Mouse (Mus musculus): ENCODE measurements around the gene Treml2. TPM values are rescaled to one million over a fixed set of nuclear protein-coding genes. Genes with fewer than 3 reads are reported as not detected.

Gene Treml2
- 2.0 and 2.7 TPM in 2 replicates for polyA plus RNA-seq (2015; fragmentation: Nextera tagmentation; extraction: Ambion mirVana)

- peak within 1 kb of the TSS; percentile 91 for H3K27ac ChIP-seq (ENCODE audit: low read depth)
- peak; percentile 80 for ATAC-seq
- peak within 1 kb of the TSS; percentile 67 for H3K9ac ChIP-seq (replicated peaks)
- no peaks in the 10 kb centered on the region for H3K27me3 ChIP-seq (ENCODE audit: insufficient read depth, low read length)
- peaks cover 31% of the 10 kb centered on the region for H3K4me1 ChIP-seq (ENCODE audit: insufficient read depth)
- no peaks in the 10 kb centered on the region for H3K9me3 ChIP-seq (ENCODE audit: low read length)
- peak within 1 kb of the TSS; percentile 80 for H3K4me2 ChIP-seq (ENCODE audit: low read depth, low read length)
- WGBS (ENCODE audit: insufficient replicate concordance) = 12% methylated on average over 2 of the region's 4 CpGs
- peak; percentile 58 for DNase-seq
- H3K4me3 ChIP-seq (ENCODE audit: low read depth, low read length) = peak within 1 kb of the TSS; percentile 61
- peaks cover 5% of the 10 kb centered on the region; the same call in 1 of the 2 replicates for H3K36me3 ChIP-seq (replicated peaks; ENCODE audit: insufficient read depth, low read length)
- no peak for TF ChIP-seq CTCF (IDR thresholded peaks at IDR 0.05; ENCODE audit: low read depth)
- peak; percentile 43; the same call in 1 of the 2 replicates for TF ChIP-seq EP300 (IDR thresholded peaks at IDR 0.05; ENCODE audit: low read depth)
These were observed at the start of gene Treml2 for GRCm38 (mm10) chr17:48299203-48299602. Gene Treml2, plus strand, starts transcription at chr17:48299498.

DNA sequence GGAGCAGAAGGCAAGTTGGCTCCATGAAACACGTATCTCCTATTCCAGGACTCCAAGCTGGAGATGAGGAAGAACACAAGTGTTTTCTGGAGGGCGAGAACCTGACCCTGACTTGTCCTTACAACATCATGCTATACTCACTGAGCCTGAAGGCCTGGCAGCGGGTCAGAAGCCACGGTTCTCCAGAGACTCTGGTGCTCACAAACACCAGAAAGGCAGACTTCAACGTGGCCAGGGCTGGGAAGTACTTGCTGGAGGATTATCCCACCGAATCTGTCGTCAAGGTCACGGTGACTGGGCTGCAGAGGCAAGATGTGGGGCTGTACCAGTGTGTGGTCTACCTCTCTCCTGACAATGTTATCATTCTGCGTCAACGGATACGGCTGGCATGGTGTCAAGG lies 49.8 kb upstream of the Treml2 start:
- H3K4me3 ChIP-seq (ENCODE audit: low read depth, low read length) = 0 out of 2 replicates have a peak overlapping the region, but pooled peaks have one; percentile 0
- H3K4me2 ChIP-seq (ENCODE audit: low read depth, low read length) = peak overlapping the region; percentile 22
- no peaks in the 10 kb centered on the region for H3K36me3 ChIP-seq (replicated peaks; ENCODE audit: insufficient read depth, low read length)
- DNase-seq (no peak), ATAC-seq (no peak)
- 0 out of 2 replicates have a peak, but pooled peaks cover 3% of the 10 kb centered on the region for H3K27me3 ChIP-seq (ENCODE audit: insufficient read depth, low read length)
- H3K9me3 ChIP-seq (ENCODE audit: low read length) = no peaks in the 10 kb centered on the region
- H3K9ac ChIP-seq (replicated peaks) = no peak overlapping the region
- 64% methylated on average over 11 of the region's 11 CpGs for WGBS (ENCODE audit: insufficient replicate concordance)
- no peak for TF ChIP-seq CTCF (IDR thresholded peaks at IDR 0.05; ENCODE audit: low read depth)
- TF ChIP-seq EP300 (IDR thresholded peaks at IDR 0.05; ENCODE audit: low read depth) = no peak
- no peaks in the 10 kb centered on the region for H3K4me1 ChIP-seq (ENCODE audit: insufficient read depth)
- no peak overlapping the region for H3K27ac ChIP-seq (ENCODE audit: low read depth)

- Histone ChIP-seq H3K4me2 (ENCODE audit: low read depth, low read length) (peak overlapping the region; percentile 22; the same call in 1 of the 2 replicates), H3K4me3 (ENCODE audit: low read depth, low read length) (no peak overlapping the region), H3K27ac (ENCODE audit: low read depth) (no peak overlapping the region), H3K27me3 (ENCODE audit: insufficient read depth, low read length) (0 out of 2 replicates have a peak, but pooled peaks cover 3% of the 10 kb centered on the region), H3K4me1 (ENCODE audit: insufficient read depth) (no peaks in the 10 kb centered on the region), H3K36me3 (replicated peaks; ENCODE audit: insufficient read depth, low read length) (no peaks in the 10 kb centered on the region), H3K9ac (replicated peaks) (no peak overlapping the region), H3K9me3 (ENCODE audit: low read length) (no peaks in the 10 kb centered on the region)
- WGBS (ENCODE audit: insufficient replicate concordance) = 76% methylated on average over 7 of the region's 7 CpGs
- DNase-seq (no peak), ATAC-seq (no peak)
- TF ChIP-seq CTCF (IDR thresholded peaks at IDR 0.05; ENCODE audit: low read depth) (no peak), EP300 (IDR thresholded peaks at IDR 0.05; ENCODE audit: low read depth) (no peak)
These were observed 48.7 kb upstream of the Treml2 start for GRCm38 (mm10) chr17:48250631-48251030.

GRCm38 (mm10) chr17:48256575-48256974 lies 42.7 kb upstream of the Treml2 start:
- no peaks in the 10 kb centered on the region for H3K36me3 ChIP-seq (replicated peaks; ENCODE audit: insufficient read depth, low read length)
- no peak overlapping the region for H3K27ac ChIP-seq (ENCODE audit: low read depth)
- peaks cover 4% of the 10 kb centered on the region for H3K9me3 ChIP-seq (ENCODE audit: low read length)
- no peak overlapping the region for H3K4me3 ChIP-seq (ENCODE audit: low read depth, low read length)
- DNase-seq = no peak
- TF ChIP-seq EP300 (IDR thresholded peaks at IDR 0.05; ENCODE audit: low read depth) (no peak), CTCF (IDR thresholded peaks at IDR 0.05; ENCODE audit: low read depth) (no peak)
- ATAC-seq = no peak
- 0 out of 2 replicates have a peak, but pooled peaks cover 3% of the 10 kb centered on the region for H3K27me3 ChIP-seq (ENCODE audit: insufficient read depth, low read length)
- no peak overlapping the region for H3K9ac ChIP-seq (replicated peaks)
- H3K4me2 ChIP-seq (ENCODE audit: low read depth, low read length) = no peak overlapping the region
- H3K4me1 ChIP-seq (ENCODE audit: insufficient read depth) = 0 out of 2 replicates have a peak, but pooled peaks cover 3% of the 10 kb centered on the region

DNA sequence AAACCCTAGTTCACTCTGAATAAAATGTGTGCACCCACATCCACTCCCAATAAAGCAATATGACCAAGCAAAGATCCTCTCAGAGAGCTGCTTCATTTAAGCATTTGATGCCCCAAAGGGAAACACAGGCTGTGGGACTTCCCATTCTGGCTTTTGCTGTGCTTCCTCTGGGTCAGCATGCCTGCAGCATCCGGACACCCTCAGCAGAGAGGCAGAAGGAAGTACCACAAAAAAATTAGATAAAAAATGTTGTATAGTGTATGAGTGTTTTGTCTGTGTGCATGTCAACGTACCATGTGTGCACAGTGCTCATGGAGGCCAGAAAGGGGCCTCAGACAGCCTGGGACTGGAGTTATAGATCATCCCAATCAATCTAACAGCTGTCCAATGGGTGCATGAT lies 37.4 kb upstream of the Treml2 start:
- ATAC-seq (no peak), DNase-seq (no peak)
- no peak for TF ChIP-seq CTCF (IDR thresholded peaks at IDR 0.05; ENCODE audit: low read depth)
- TF ChIP-seq EP300 (IDR thresholded peaks at IDR 0.05; ENCODE audit: low read depth) = no peak

GRCm38 (mm10) chr17:48263741-48264362 lies 35.4 kb upstream of the Treml2 start, which contains the start of gene Treml4:
Gene Treml4, plus strand, starts transcription at chr17:48264295.
- 67% methylated on average over 3 of the region's 3 CpGs for WGBS (ENCODE audit: insufficient replicate concordance)
- DNase-seq = no peak
- peaks cover 15% of the 10 kb centered on the region; the same call in 1 of the 2 replicates for H3K4me1 ChIP-seq (ENCODE audit: insufficient read depth)

More for the DNA sequence above, 37.4 kb upstream of the Treml2 start:
- H3K4me3 ChIP-seq (ENCODE audit: low read depth, low read length) = no peak overlapping the region
- no peaks in the 10 kb centered on the region for H3K36me3 ChIP-seq (replicated peaks; ENCODE audit: insufficient read depth, low read length)
- H3K4me2 ChIP-seq (ENCODE audit: low read depth, low read length) = no peak overlapping the region
- peaks cover 12% of the 10 kb centered on the region; the same call in 1 of the 2 replicates for H3K4me1 ChIP-seq (ENCODE audit: insufficient read depth)
- H3K27ac ChIP-seq (ENCODE audit: low read depth) = no peak overlapping the region
- no peaks in the 10 kb centered on the region for H3K27me3 ChIP-seq (ENCODE audit: insufficient read depth, low read length)
- no peak overlapping the region for H3K9ac ChIP-seq (replicated peaks)
- 45% methylated on average over 2 of the region's 2 CpGs for WGBS (ENCODE audit: insufficient replicate concordance)
- H3K9me3 ChIP-seq (ENCODE audit: low read length) = peaks cover 4% of the 10 kb centered on the region

More at GRCm38 (mm10) chr17:48263741-48264362, 35.4 kb upstream of the Treml2 start, which contains the start of gene Treml4:
- no peak within 1 kb of the TSS for H3K27ac ChIP-seq (ENCODE audit: low read depth)
- H3K27me3 ChIP-seq (ENCODE audit: insufficient read depth, low read length) = no peaks in the 10 kb centered on the region
- TF ChIP-seq CTCF (IDR thresholded peaks at IDR 0.05; ENCODE audit: low read depth) = no peak
- TF ChIP-seq EP300 (IDR thresholded peaks at IDR 0.05; ENCODE audit: low read depth) = no peak
- ATAC-seq = 0 out of 2 replicates have a peak, but pooled peaks have one; percentile 17
- no peaks in the 10 kb centered on the region for H3K36me3 ChIP-seq (replicated peaks; ENCODE audit: insufficient read depth, low read length)
- H3K4me2 ChIP-seq (ENCODE audit: low read depth, low read length) = peak within 1 kb of the TSS; percentile 5; the same call in 1 of the 2 replicates
- H3K9me3 ChIP-seq (ENCODE audit: low read length) = peaks cover 4% of the 10 kb centered on the region
- no peak within 1 kb of the TSS for H3K9ac ChIP-seq (replicated peaks)
- no peak within 1 kb of the TSS for H3K4me3 ChIP-seq (ENCODE audit: low read depth, low read length)
